Mouse (Mus musculus) stomach, embryonic 16.5 days (tissue): ENCODE results near the gene Prrt3. TPM values are rescaled to one million over a fixed set of nuclear protein-coding genes. Genes with fewer than 3 reads are reported as not detected.

ENCODE experiments used
- ATAC-seq: fragments of 200-750 bp; cut with Nextera tagmentation; 2 replicates; pipeline ENCODE4 v1.8.0; 2017; ENCODE audit warnings: moderate number of reproducible peaks, moderate TSS enrichment; ENCODE audit not compliant: insufficient read depth, low FRiP score
- H3K27ac ChIP-seq: fragments of 300-500 bp; sonication (generic); 2 replicates; pipeline ENCODE4 v1.5.1; 2014; ENCODE audit warnings: low read length
- H3K27me3 ChIP-seq: fragments of 300-500 bp; sonication (generic); 2 replicates; pipeline ENCODE4 v1.6.1; 2014; ENCODE audit warnings: low read length, control low read depth, mixed read lengths; ENCODE audit not compliant: control insufficient read depth, insufficient read depth
- H3K36me3 ChIP-seq: fragments of 300-500 bp; sonication (generic); 2 replicates; pipeline ENCODE4 v1.6.1; 2014; ENCODE audit warnings: low read length; ENCODE audit not compliant: control insufficient read depth, insufficient read depth
- H3K4me1 ChIP-seq: fragments of 300-500 bp; sonication (generic); 2 replicates; pipeline ENCODE4 v1.6.1; 2014; ENCODE audit warnings: low read length, control low read depth, mixed read lengths; ENCODE audit not compliant: control insufficient read depth, insufficient read depth
- H3K4me2 ChIP-seq: fragments of 300-500 bp; sonication (generic); 2 replicates; pipeline ENCODE4 v1.6.1; 2014; ENCODE audit warnings: low read depth, low read length, mixed read lengths
- H3K4me3 ChIP-seq: fragments of 300-500 bp; sonication (generic); replicated peaks from 2 replicates; pipeline ENCODE4 v1.5.1; 2014; ENCODE audit warnings: mild to moderate bottlenecking, low read length
- H3K9ac ChIP-seq: fragments of 300-500 bp; sonication (generic); 2 replicates; pipeline ENCODE4 v1.6.1; 2014; ENCODE audit warnings: low read length
- H3K9me3 ChIP-seq: fragments of 300-500 bp; sonication (generic); replicated peaks from 2 replicates; pipeline ENCODE4 v1.6.1; 2016; ENCODE audit warnings: low read length, control low read depth; ENCODE audit not compliant: control insufficient read depth
- WGBS: fragments of 180-500 bp; shearing (Covaris S2); extraction: QIAGEN DNeasy Blood & Tissue Kit; methylation state at CpG from one replicate; pipeline ENCODE4 v1.1.7; 2014; 5-methylcytosine and 5-hydroxymethylcytosine counted together
- polyA plus RNA-seq: library from polyadenylated mRNA; unstranded; fragments of >200 nt; fragmentation: Nextera tagmentation; extraction: Ambion mirVana; gene quantifications from 2 replicates; pipeline ENCODE4 v1.2.1, GENCODE M21; 2015

Gene Prrt3
- polyA plus RNA-seq, 1 experiment from 2014 or later = 0.52 TPM

GRCm38 (mm10) chr6:113495071-113495675, 6.6 kb downstream of the Prrt3 start:
- Histone ChIP-seq H3K27me3 (peaks cover 23% of the 10 kb centered on the region), H3K9ac (peak overlapping the region; percentile 75), H3K36me3 (peaks cover 4% of the 10 kb centered on the region; the same call in 1 of the 2 replicates), H3K4me1 (peaks cover 7% of the 10 kb centered on the region; the same call in 1 of the 2 replicates), H3K9me3 (no peaks in the 10 kb centered on the region), H3K27ac (no peak overlapping the region), H3K4me3 (peak overlapping the region; percentile 51), H3K4me2 (peak overlapping the region; percentile 77)
- ATAC-seq = peak; percentile 19; the same call in 1 of the 2 replicates
- WGBS = 40% methylated on average over 28 of the region's 28 CpGs

GRCm38 (mm10) chr6:113494258-113494788, 7.4 kb downstream of the Prrt3 start:
- Histone ChIP-seq H3K27ac (no peak overlapping the region), H3K36me3 (peaks cover 4% of the 10 kb centered on the region), H3K4me1 (peaks cover 7% of the 10 kb centered on the region; the same call in 1 of the 2 replicates), H3K9me3 (no peaks in the 10 kb centered on the region), H3K27me3 (peaks cover 16% of the 10 kb centered on the region), H3K4me3 (peak overlapping the region; percentile 51), H3K4me2 (peak overlapping the region; percentile 77), H3K9ac (peak overlapping the region; percentile 75)
- WGBS = under 1% methylated on average over 54 of the region's 54 CpGs
- ATAC-seq = peak; percentile 76

- H3K36me3 ChIP-seq = peaks cover 4% of the 10 kb centered on the region
- 75% methylated on average over 24 of the region's 24 CpGs for WGBS
- no peaks in the 10 kb centered on the region for H3K9me3 ChIP-seq
- H3K4me1 ChIP-seq = peaks cover 13% of the 10 kb centered on the region
- no peak overlapping the region for H3K27ac ChIP-seq
- H3K27me3 ChIP-seq = peaks cover 16% of the 10 kb centered on the region
- no peak overlapping the region for H3K9ac ChIP-seq
- H3K4me3 ChIP-seq = no peak overlapping the region
- H3K4me2 ChIP-seq = no peak overlapping the region
- no peak for ATAC-seq
Measured at GRCm38 (mm10) chr6:113492101-113492864, 9.4 kb downstream of the Prrt3 start.

- ATAC-seq = no peak
- no peak overlapping the region for H3K27ac ChIP-seq
- no peak overlapping the region for H3K9ac ChIP-seq
- H3K4me1 ChIP-seq = peaks cover 12% of the 10 kb centered on the region; the same call in 1 of the 2 replicates
- WGBS = 90% methylated on average over 14 of the region's 14 CpGs
- peaks cover 4% of the 10 kb centered on the region for H3K36me3 ChIP-seq
- H3K4me2 ChIP-seq = no peak overlapping the region
- no peaks in the 10 kb centered on the region for H3K9me3 ChIP-seq
- H3K27me3 ChIP-seq = no peaks in the 10 kb centered on the region
- H3K4me3 ChIP-seq = no peak overlapping the region
Measured at GRCm38 (mm10) chr6:113489410-113489809, 12.3 kb downstream of the Prrt3 start.

- Histone ChIP-seq H3K36me3 (peaks cover 4% of the 10 kb centered on the region), H3K9me3 (no peaks in the 10 kb centered on the region), H3K27me3 (0 out of 2 replicates have a peak, but pooled peaks cover 6% of the 10 kb centered on the region), H3K27ac (peak overlapping the region; percentile 48; the same call in 1 of the 2 replicates), H3K4me3 (no peak overlapping the region), H3K4me2 (no peak overlapping the region), H3K9ac (no peak overlapping the region), H3K4me1 (peaks cover 21% of the 10 kb centered on the region)
- WGBS = 47% methylated on average over 7 of the region's 7 CpGs
- ATAC-seq = no peak
Measured at GRCm38 (mm10) chr6:113487125-113487576, 14.6 kb downstream of the Prrt3 start.

- WGBS = 8% methylated on average over 10 of the region's 10 CpGs
- Histone ChIP-seq H3K27ac (peak overlapping the region; percentile 72), H3K27me3 (0 out of 2 replicates have a peak, but pooled peaks cover 7% of the 10 kb centered on the region), H3K4me3 (peak overlapping the region; percentile 52), H3K9ac (peak overlapping the region; percentile 69), H3K4me2 (peak overlapping the region; percentile 89), H3K9me3 (no peaks in the 10 kb centered on the region), H3K4me1 (peaks cover 21% of the 10 kb centered on the region), H3K36me3 (no peaks in the 10 kb centered on the region)
- ATAC-seq = 0 out of 2 replicates have a peak, but pooled peaks have one; percentile 16
Measured at GRCm38 (mm10) chr6:113483729-113484128, 18.0 kb downstream of the Prrt3 start.

- H3K9ac ChIP-seq = peak within 1 kb of the TSS; percentile 69
- peak within 1 kb of the TSS; percentile 89 for H3K4me2 ChIP-seq
- no peaks in the 10 kb centered on the region for H3K36me3 ChIP-seq
- peak within 1 kb of the TSS; percentile 52 for H3K4me3 ChIP-seq
- H3K27ac ChIP-seq = peak within 1 kb of the TSS; percentile 75
- no peaks in the 10 kb centered on the region for H3K9me3 ChIP-seq
- ATAC-seq = peak; percentile 94
- under 1% methylated on average over 26 of the region's 26 CpGs for WGBS
- H3K27me3 ChIP-seq = 0 out of 2 replicates have a peak, but pooled peaks cover 7% of the 10 kb centered on the region
- H3K4me1 ChIP-seq = peaks cover 21% of the 10 kb centered on the region
Measured at GRCm38 (mm10) chr6:113483100-113483615, 18.6 kb downstream of the Prrt3 start, which contains the start of gene Creld1. Gene Creld1 (plus strand): TSS chr6:113483297.

GRCm38 (mm10) chr6:113482477-113483099, 19.1 kb downstream of the Prrt3 start:
- Histone ChIP-seq H3K27ac (peak overlapping the region; percentile 75), H3K27me3 (0 out of 2 replicates have a peak, but pooled peaks cover 7% of the 10 kb centered on the region), H3K4me1 (peaks cover 17% of the 10 kb centered on the region), H3K9ac (peak overlapping the region; percentile 68), H3K36me3 (no peaks in the 10 kb centered on the region), H3K4me2 (peak overlapping the region; percentile 89), H3K9me3 (no peaks in the 10 kb centered on the region), H3K4me3 (peak overlapping the region; percentile 52)
- peak; percentile 43 for ATAC-seq
- WGBS = 2% methylated on average over 63 of the region's 65 CpGs
